Mouse (Mus musculus) colon, adult 2 months (tissue): ENCODE measurements around the gene Zbtb45. TPM values are rescaled to one million over a fixed set of nuclear protein-coding genes. Genes with fewer than 3 reads are reported as not detected.

Source experiments
- polyA plus RNA-seq: library from polyadenylated mRNA; depleted of rRNA; stranded (reverse); fragments of >200 nt; gene quantifications from 2 replicates; pipeline ENCODE4 v1.2.3, GENCODE M21; 2012; rRNA removed

Zbtb45 gene
- polyA plus RNA-seq, result 28.8 and 31.4 TPM in 2 replicates

DNA sequence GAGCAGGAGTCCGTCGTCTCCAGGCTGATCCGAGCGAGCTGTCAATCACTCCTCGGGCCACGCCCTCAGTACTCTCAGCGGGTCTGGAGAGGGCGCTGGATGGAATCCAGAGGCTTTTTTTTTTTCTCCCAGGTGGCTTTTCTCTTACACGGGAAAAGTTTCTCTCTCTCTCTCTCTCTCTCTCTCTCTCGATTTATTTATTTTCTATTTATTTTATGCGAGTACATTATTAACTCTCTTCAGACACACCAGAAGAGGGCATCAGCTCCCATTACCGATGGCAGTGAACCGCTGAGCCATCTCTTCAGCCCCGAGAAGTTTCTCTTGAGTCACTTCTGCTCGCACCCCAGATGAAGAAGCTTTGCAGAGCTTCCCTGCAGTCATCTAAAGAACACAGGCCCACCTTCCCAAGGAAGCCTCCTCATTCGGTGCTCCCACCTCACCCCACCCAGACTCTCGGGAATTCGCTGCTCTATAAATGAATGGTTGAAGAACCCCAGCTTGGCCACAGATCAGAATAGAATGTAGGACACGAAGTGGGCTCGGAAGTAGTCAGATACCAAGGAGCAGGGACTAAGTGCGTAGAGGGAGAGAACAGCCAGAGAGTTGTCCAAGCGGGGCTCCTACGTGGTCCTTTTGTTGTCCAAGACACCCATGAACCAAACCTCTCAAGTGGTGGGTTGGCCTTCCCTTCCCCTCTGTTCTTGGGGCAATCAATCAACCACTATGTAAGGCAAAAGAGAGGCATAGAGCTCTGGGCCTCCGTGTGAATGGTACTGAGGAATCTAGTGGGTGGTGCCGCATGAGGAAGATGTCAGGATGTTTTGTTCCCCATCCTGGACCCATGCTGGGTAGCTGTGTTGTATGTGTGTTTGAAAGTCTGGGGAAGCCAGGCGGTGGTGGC lies at the start of gene Zbtb45:
TSS of gene Zbtb45 (minus strand) at position 30 of the 904 bp plus-strand sequence.

DNA sequence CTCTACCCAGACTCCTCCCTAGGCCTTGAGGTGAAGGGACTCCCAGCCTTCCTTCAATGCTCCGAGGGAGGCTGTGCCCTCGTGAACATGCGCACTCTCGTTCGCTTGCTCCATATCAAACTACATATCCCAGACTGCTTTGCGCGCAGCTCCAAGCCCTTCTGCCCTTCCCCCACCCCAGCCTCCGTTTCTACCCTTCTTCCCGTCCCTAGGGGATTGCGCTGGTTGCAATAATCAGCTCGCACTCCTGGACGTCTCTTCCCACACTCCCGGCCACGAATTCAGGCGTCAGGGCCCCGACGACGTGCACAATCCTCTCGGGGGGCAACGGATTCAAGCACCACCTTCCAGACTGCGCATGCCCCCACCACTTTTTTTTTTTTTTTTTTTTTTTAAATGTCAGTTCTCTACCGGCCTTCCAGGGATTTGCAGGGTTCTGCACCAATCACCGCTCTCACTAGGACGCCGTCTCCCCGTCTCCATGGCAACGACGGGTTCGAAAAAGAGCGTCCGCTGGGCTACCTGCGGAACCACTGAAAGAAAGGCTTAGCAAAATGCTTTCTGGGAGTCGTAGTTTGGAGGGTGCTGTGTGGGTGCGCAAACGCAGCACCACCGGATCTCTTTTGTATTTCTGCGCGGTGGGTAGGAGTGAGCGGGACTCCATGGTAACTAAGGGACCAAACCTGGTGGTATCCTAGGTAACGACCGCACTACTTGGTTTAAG lies 44.6 kb upstream of the Zbtb45 start, which contains the start of gene Mzf1:
TSS of gene Mzf1 (minus strand) at position 478 of the 724 bp plus-strand sequence.

DNA sequence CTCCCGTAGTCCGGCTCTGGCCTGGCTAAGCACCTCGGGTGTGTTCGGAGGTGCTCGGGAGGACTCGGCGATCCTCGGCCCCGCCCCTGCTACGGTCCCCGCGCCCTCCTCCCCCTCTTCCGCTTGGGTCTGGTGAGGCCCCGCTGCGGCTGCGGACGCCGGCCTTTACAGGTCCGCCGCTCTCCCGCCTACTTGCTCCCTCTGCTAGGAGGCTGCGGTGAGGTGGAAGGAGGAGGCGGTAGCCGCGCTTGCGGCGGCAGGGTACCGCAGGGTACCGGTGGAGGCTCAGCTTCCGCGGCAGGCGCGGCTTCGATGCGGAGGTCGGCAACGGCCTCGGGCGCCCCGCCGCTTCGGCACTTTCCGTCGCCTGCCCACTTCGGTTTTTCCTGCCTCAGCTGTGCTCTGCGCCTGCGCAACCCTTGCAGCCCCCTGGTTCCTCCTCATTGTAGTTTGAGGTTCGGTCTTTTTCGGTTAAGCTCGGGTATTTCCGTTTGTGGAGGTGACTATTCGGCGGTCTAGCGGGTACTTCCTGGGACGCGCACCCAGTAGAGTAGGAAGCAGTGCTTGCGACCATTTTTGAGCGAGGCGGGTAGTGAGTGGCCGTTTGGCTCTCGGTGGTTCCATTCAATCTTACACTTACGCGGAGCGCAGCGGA lies 28.2 kb upstream of the Zbtb45 start, which contains the start of gene Ube2m:
TSS of gene Ube2m (minus strand) at position 375 of the 655 bp plus-strand sequence.

DNA sequence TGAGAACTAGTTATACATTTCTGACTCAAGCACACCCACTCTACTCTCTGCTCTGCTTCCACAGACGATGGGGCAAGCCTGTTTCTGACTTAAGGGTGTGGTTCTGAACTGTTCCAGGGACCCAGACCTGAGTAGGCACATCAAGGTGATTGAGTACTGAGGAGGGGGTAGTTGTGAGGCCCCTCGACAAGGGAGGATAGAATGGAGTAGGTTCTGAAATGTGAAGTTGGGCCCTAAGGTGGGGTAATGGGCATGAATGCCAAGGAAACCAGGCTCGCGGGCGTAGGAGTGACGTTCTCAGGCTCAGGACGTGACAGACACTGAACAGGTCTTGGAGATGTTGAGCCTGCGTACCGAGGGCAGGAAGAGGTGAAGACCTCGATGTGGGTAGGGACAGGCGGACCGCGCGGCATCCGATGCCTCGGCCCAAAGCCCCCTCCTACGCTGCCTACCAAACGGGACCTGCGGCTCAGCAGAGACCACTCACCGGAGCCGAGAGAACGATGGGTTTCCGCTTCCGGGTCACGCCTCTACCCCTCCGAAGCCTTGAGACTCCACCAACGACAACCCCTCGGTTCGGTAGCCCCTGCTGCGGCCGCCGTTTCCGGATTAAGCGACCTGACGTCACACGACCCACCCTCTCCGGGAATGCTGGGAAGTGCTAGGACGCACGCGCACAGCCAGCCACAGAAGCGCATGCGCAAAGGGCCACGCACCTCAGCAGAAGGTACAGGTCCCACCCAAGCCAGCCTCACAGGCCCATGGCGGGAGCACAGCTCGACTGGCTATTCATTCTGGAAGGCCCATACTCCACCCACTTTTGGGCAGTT lies 24.5 kb upstream of the Zbtb45 start, which contains the start of gene Chmp2a:
TSS of gene Chmp2a (minus strand) at position 660 of the 830 bp plus-strand sequence.

DNA sequence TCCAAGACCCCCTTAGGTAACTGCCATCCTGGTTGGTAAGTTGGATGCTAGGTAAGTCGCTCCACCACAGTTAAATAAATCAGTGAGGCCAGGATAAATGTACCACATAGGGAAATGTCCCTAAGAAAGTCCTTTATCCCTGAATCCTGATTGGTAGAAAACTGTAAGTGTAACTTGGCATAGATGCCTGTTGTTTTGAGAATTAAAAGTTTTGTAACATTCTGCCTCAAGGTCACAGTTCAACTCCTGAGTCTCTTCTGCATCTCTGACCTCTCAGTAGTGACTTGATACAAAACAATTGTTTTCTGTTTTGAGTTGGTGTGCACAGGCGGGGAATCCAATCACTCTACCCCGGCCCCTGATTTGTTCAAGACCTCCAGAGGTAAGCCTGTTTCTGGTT lies 11.0 kb downstream of the Zbtb45 start, which contains the start of gene Trim28:
TSS of gene Trim28 (plus strand) at position 264 of the 400 bp plus-strand sequence.

DNA sequence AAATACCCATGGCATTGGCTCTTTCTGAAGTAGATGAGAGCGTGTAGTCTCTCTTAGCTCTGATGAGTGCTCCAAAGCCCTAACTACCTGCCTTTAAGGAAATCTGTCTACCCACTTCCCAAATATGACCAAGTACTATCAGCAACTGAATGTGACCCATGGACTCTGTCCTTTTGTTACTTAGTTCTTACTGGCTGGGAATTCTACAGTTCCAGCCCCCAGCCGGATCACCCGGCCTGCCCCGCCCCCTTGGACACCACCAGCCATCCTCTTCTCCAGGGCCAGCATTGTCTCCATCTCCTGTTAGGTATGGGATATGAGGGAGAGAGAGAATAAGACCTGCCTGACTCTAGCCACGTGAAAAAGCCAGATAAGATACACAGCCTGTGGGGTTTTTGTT lies 11.8 kb downstream of the Zbtb45 start, which contains the start of gene Slc27a5:
TSS of gene Slc27a5 (minus strand) at position 140 of the 400 bp plus-strand sequence.

DNA sequence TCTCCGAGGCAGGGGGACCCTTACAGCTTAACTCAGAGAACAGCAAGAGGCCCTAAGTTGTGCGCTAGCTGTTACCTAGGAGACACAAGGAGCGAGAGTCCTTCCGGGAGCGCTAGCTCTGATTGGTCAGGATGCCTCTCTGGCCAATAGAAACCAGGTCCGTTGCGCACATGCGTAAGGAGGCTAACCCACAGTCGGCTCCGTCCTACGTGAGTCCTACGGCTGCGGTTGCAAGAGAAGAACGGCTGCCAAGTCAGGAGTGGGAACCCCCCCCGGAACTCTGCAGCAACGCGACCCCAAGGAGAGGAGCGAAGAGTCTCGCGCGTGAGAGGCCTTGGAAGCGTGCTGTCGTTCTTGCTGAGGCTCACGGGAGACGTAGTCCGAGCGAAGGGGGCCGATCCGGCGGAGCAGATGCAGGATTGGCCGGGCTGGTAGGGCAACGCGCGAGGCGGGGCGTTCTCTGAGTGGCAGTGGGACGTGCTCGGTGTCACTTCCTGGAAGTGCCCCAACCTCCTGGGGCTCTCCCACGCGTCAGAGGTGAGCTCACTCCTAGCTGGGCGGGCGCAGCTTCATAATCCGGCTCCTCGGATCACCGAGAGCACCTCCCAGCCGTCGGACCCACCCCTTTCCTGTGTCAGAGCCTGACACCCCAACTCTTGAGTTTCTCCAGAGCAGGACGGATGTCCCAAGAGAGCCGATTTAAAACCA lies 32.0 kb downstream of the Zbtb45 start, which contains the start of gene Zfp446:
TSS of gene Zfp446 (plus strand) at position 167 of the 708 bp plus-strand sequence.

DNA sequence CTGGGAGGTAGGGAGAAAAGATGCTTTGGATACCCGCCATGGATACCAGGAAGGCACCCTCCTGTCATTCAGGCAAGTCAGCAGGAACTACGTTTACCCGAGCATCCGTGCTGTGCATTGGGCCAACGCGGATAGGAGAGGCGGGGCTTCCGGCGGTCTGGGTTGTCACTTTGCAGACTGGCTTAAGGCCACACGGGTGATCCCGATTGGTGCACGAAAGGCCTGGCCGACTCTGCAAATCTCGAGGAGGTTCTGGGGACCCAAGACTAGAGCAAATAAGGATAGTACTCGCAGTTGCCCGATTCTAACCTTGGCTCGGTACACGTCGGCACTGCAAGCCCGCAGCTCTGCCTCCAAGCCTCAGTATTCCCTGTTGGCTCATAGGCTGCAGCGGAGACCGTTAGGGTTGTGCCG lies 44.1 kb downstream of the Zbtb45 start, which contains the start of gene Zfp324:
TSS of gene Zfp324 (plus strand) at position 161 of the 414 bp plus-strand sequence.

Other genes with a start within 250 kb of the Zbtb45 start
- gene Zscan18, start 206.4 kb downstream of the Zbtb45 start, polyA plus RNA-seq, result 0.37 and 0.43 TPM in 2 replicates
- 0.41 and 0.47 TPM in 2 replicates for gene Zfp329, start 191.2 kb downstream of the Zbtb45 start, polyA plus RNA-seq
- 7.0 and 8.6 TPM in 2 replicates for gene Zfp110, start 175.3 kb downstream of the Zbtb45 start, polyA plus RNA-seq
- 0.53 and 0.54 TPM in 2 replicates for gene Zfp128, start 128.9 kb downstream of the Zbtb45 start, polyA plus RNA-seq
- gene Zscan22, start 112.2 kb downstream of the Zbtb45 start, polyA plus RNA-seq, result 6.0 and 7.0 TPM in 2 replicates
- gene Rps5, start 87.7 kb downstream of the Zbtb45 start, polyA plus RNA-seq, result 1,881 and 2,138 TPM in 2 replicates
- 0.44 and 0.58 TPM in 2 replicates for gene Rnf225, start 82.6 kb downstream of the Zbtb45 start, polyA plus RNA-seq
- gene Zfp324, start 44.2 kb downstream of the Zbtb45 start, polyA plus RNA-seq, result 5.8 and 6.6 TPM in 2 replicates
- 3.3 and 3.6 TPM in 2 replicates for gene Zfp446, start 32.2 kb downstream of the Zbtb45 start, polyA plus RNA-seq
- 0.22 and 0.25 TPM in 2 replicates for gene Slc27a5, start 11.8 kb downstream of the Zbtb45 start, polyA plus RNA-seq
- gene Trim28, start 10.9 kb downstream of the Zbtb45 start, polyA plus RNA-seq, result 205 and 241 TPM in 2 replicates
- gene Chmp2a, start 24.8 kb upstream of the Zbtb45 start, polyA plus RNA-seq, result 81.9 and 83.8 TPM in 2 replicates
- 96.9 and 116 TPM in 2 replicates for gene Ube2m, start 28.2 kb upstream of the Zbtb45 start, polyA plus RNA-seq
- 1.7 and 2.0 TPM in 2 replicates for gene Mzf1, start 44.7 kb upstream of the Zbtb45 start, polyA plus RNA-seq
- not detected in 2 replicates for gene Vmn1r85, start 85.1 kb upstream of the Zbtb45 start, polyA plus RNA-seq
- gene Vmn1r86, start 109.9 kb upstream of the Zbtb45 start, polyA plus RNA-seq, result not detected in 2 replicates
- gene Vmn1r87, start 130.1 kb upstream of the Zbtb45 start, polyA plus RNA-seq, result not detected in 2 replicates
- not detected in 2 replicates for gene Vmn1r88, start 149.5 kb upstream of the Zbtb45 start, polyA plus RNA-seq
- gene Vmn1r89, start 203.0 kb upstream of the Zbtb45 start, polyA plus RNA-seq, result not detected in 2 replicates